Mouse (Mus musculus) embryo, embryonic 11.5 days (tissue): ENCODE data around the gene Smarcc1.
"Not testable (repeated sequence)": the region's sequence is repeated elsewhere in the genome, so short reads cannot be mapped to it uniquely, and the experiment has no call there.

ENCODE experiments used
- DNase-seq: peaks from one replicate; pipeline ENCODE4 v3.0.0-alpha.2; 2012; ENCODE audit warnings: low read depth, low spot score

Gene Smarcc1

GRCm38 (mm10) chr9:110116977-110117778 lies at the start of gene Smarcc1:
Smarcc1 (plus strand) TSS chr9:110117708.
- DNase-seq: peak; percentile 88

- no peak for DNase-seq
Observed at GRCm38 (mm10) chr9:110068745-110069144, 48.8 kb upstream of the Smarcc1 start.

- DNase-seq: no peak
Observed at GRCm38 (mm10) chr9:110070358-110070757, 47.1 kb upstream of the Smarcc1 start.

GRCm38 (mm10) chr9:110071011-110071410 lies 46.5 kb upstream of the Smarcc1 start:
- DNase-seq: no peak

- peak; percentile 61 for DNase-seq
Observed at GRCm38 (mm10) chr9:110071843-110072242, 45.7 kb upstream of the Smarcc1 start.

GRCm38 (mm10) chr9:110076468-110076867 lies 41.0 kb upstream of the Smarcc1 start:
- not testable (repeated sequence) for DNase-seq

- DNase-seq: no peak
Observed at GRCm38 (mm10) chr9:110081066-110081465, 36.4 kb upstream of the Smarcc1 start.

GRCm38 (mm10) chr9:110084201-110084964 lies 33.1 kb upstream of the Smarcc1 start:
- DNase-seq: no peak

GRCm38 (mm10) chr9:110085693-110086092 lies 31.8 kb upstream of the Smarcc1 start:
- DNase-seq: no peak

- no peak for DNase-seq
Observed at GRCm38 (mm10) chr9:110093303-110093702, 24.2 kb upstream of the Smarcc1 start.

GRCm38 (mm10) chr9:110094761-110095160 lies 22.7 kb upstream of the Smarcc1 start:
- no peak for DNase-seq

- DNase-seq: no peak
Observed at GRCm38 (mm10) chr9:110097791-110098190, 19.7 kb upstream of the Smarcc1 start.

GRCm38 (mm10) chr9:110100627-110101600 lies 16.6 kb upstream of the Smarcc1 start:
- DNase-seq: peak; percentile 82

- DNase-seq: no peak
Observed at GRCm38 (mm10) chr9:110116353-110116976, 1.0 kb upstream of the Smarcc1 start.

GRCm38 (mm10) chr9:110117779-110118139 lies 251 bp downstream of the Smarcc1 start, which contains the start of gene Dhx30:
Dhx30 (minus strand) TSS chr9:110117830.
- DNase-seq: no peak

- DNase-seq: no peak
Observed at GRCm38 (mm10) chr9:110118249-110118648, 741 bp downstream of the Smarcc1 start.

GRCm38 (mm10) chr9:110121424-110121823 lies 3.9 kb downstream of the Smarcc1 start:
- no peak for DNase-seq

- DNase-seq: no peak
Observed at GRCm38 (mm10) chr9:110123322-110123721, 5.8 kb downstream of the Smarcc1 start.

- not testable (repeated sequence) for DNase-seq
Observed at GRCm38 (mm10) chr9:110124008-110124540, 6.6 kb downstream of the Smarcc1 start.

- DNase-seq: no peak
Observed at GRCm38 (mm10) chr9:110130896-110131524, 13.5 kb downstream of the Smarcc1 start.
